Mouse (Mus musculus): ENCODE data around the gene Shd. TPM values are rescaled to one million over a fixed set of nuclear protein-coding genes. Genes with fewer than 3 reads are reported as not detected.

Gene Shd
- polyA plus RNA-seq, 1 experiment from 2014 or later, result 50.3 TPM

GRCm38 (mm10) chr17:55963171-55963570 is 7.1 kb upstream of the Shd start:
- peaks cover 18% of the 10 kb centered on the region for H3K4me1 ChIP-seq
- 93% methylated on average over 14 of the region's 14 CpGs for WGBS
- no peak overlapping the region for H3K4me3 ChIP-seq
- no peaks in the 10 kb centered on the region for H3K9me3 ChIP-seq
- no peak overlapping the region for H3K27ac ChIP-seq
- no peaks in the 10 kb centered on the region for H3K27me3 ChIP-seq (ENCODE audit: poor library complexity, severe bottlenecking)
- DNase-seq (ENCODE audit: extremely low spot score, low spot score), result no peak
- peaks cover 74% of the 10 kb centered on the region for H3K36me3 ChIP-seq (replicated peaks)

- 93% methylated on average over 10 of the region's 10 CpGs for WGBS
- no peaks in the 10 kb centered on the region for H3K9me3 ChIP-seq
- H3K36me3 ChIP-seq (replicated peaks), result peaks cover 77% of the 10 kb centered on the region
- peaks cover 2% of the 10 kb centered on the region; the same call in 1 of the 2 replicates for H3K27me3 ChIP-seq (ENCODE audit: poor library complexity, severe bottlenecking)
- peaks cover 24% of the 10 kb centered on the region for H3K4me1 ChIP-seq
- H3K4me3 ChIP-seq, result no peak overlapping the region
- H3K27ac ChIP-seq, result no peak overlapping the region
- no peak for DNase-seq (ENCODE audit: extremely low spot score, low spot score)
These were observed 5.8 kb upstream of the Shd start for GRCm38 (mm10) chr17:55964496-55964895.

GRCm38 (mm10) chr17:55964996-55965395 is 5.3 kb upstream of the Shd start:
- Histone ChIP-seq H3K36me3 (replicated peaks) (peaks cover 77% of the 10 kb centered on the region), H3K9me3 (no peaks in the 10 kb centered on the region), H3K4me1 (peaks cover 24% of the 10 kb centered on the region), H3K27me3 (ENCODE audit: poor library complexity, severe bottlenecking) (peaks cover 7% of the 10 kb centered on the region; the same call in 1 of the 2 replicates), H3K27ac (no peak overlapping the region), H3K4me3 (no peak overlapping the region)
- DNase-seq (ENCODE audit: extremely low spot score, low spot score), result no peak
- 85% methylated on average over 9 of the region's 9 CpGs for WGBS

- 93% methylated on average over 4 of the region's 4 CpGs for WGBS
- peaks cover 39% of the 10 kb centered on the region for H3K4me1 ChIP-seq
- peaks cover 21% of the 10 kb centered on the region for H3K27me3 ChIP-seq (ENCODE audit: poor library complexity, severe bottlenecking)
- H3K36me3 ChIP-seq (replicated peaks), result peaks cover 62% of the 10 kb centered on the region
- H3K27ac ChIP-seq, result no peak overlapping the region
- H3K9me3 ChIP-seq, result no peaks in the 10 kb centered on the region
- no peak overlapping the region for H3K4me3 ChIP-seq
- DNase-seq (ENCODE audit: extremely low spot score, low spot score), result no peak
These were observed 3.1 kb upstream of the Shd start for GRCm38 (mm10) chr17:55967186-55967585.

- Histone ChIP-seq H3K4me3 (no peak overlapping the region), H3K27ac (peak overlapping the region; percentile 90; the same call in 1 of the 2 replicates), H3K4me1 (peaks cover 45% of the 10 kb centered on the region), H3K36me3 (replicated peaks) (peaks cover 61% of the 10 kb centered on the region), H3K27me3 (ENCODE audit: poor library complexity, severe bottlenecking) (peaks cover 30% of the 10 kb centered on the region), H3K9me3 (no peaks in the 10 kb centered on the region)
- no peak for DNase-seq (ENCODE audit: extremely low spot score, low spot score)
- 75% methylated on average over 7 of the region's 7 CpGs for WGBS
These were observed 2.1 kb upstream of the Shd start for GRCm38 (mm10) chr17:55968210-55968609.

- DNase-seq (ENCODE audit: extremely low spot score, low spot score), result peak; percentile 54
- Histone ChIP-seq H3K4me3 (peak overlapping the region; percentile 65), H3K4me1 (peaks cover 45% of the 10 kb centered on the region), H3K36me3 (replicated peaks) (peaks cover 61% of the 10 kb centered on the region), H3K27me3 (ENCODE audit: poor library complexity, severe bottlenecking) (peaks cover 30% of the 10 kb centered on the region), H3K27ac (peak overlapping the region; percentile 90), H3K9me3 (no peaks in the 10 kb centered on the region)
- 58% methylated on average over 14 of the region's 14 CpGs for WGBS
These were observed 707 bp upstream of the Shd start for GRCm38 (mm10) chr17:55969560-55969959.

- H3K27me3 ChIP-seq (ENCODE audit: poor library complexity, severe bottlenecking), result peaks cover 30% of the 10 kb centered on the region
- H3K36me3 ChIP-seq (replicated peaks), result peaks cover 48% of the 10 kb centered on the region
- DNase-seq (ENCODE audit: extremely low spot score, low spot score), result no peak
- H3K4me3 ChIP-seq, result peak overlapping the region; percentile 65
- peak overlapping the region; percentile 90 for H3K27ac ChIP-seq
- H3K4me1 ChIP-seq, result peaks cover 50% of the 10 kb centered on the region
- 25% methylated on average over 22 of the region's 22 CpGs for WGBS
- no peaks in the 10 kb centered on the region for H3K9me3 ChIP-seq
These were observed 1.2 kb downstream of the Shd start for GRCm38 (mm10) chr17:55971453-55971852.

- Histone ChIP-seq H3K9me3 (no peaks in the 10 kb centered on the region), H3K4me3 (no peak overlapping the region), H3K27me3 (ENCODE audit: poor library complexity, severe bottlenecking) (peaks cover 15% of the 10 kb centered on the region), H3K4me1 (peaks cover 25% of the 10 kb centered on the region), H3K36me3 (replicated peaks) (peaks cover 27% of the 10 kb centered on the region), H3K27ac (peak overlapping the region; percentile 26; the same call in 1 of the 2 replicates)
- DNase-seq (ENCODE audit: extremely low spot score, low spot score), result peak; percentile 69
- 17% methylated on average over 13 of the region's 13 CpGs for WGBS
These were observed 6.1 kb downstream of the Shd start for GRCm38 (mm10) chr17:55976255-55976862.

GRCm38 (mm10) chr17:55977301-55977700 is 7.0 kb downstream of the Shd start:
- Histone ChIP-seq H3K27ac (no peak overlapping the region), H3K36me3 (replicated peaks) (peaks cover 27% of the 10 kb centered on the region), H3K9me3 (no peaks in the 10 kb centered on the region), H3K4me3 (no peak overlapping the region), H3K4me1 (peaks cover 20% of the 10 kb centered on the region), H3K27me3 (ENCODE audit: poor library complexity, severe bottlenecking) (peaks cover 8% of the 10 kb centered on the region)
- no peak for DNase-seq (ENCODE audit: extremely low spot score, low spot score)
- 54% methylated on average over 3 of the region's 3 CpGs for WGBS

GRCm38 (mm10) chr17:55986030-55986961 is 16.0 kb downstream of the Shd start, which contains the start of gene Fsd1:
Gene Fsd1 (plus strand): TSS chr17:55986509.
- Histone ChIP-seq H3K4me1 (peaks cover 13% of the 10 kb centered on the region), H3K4me3 (peak within 1 kb of the TSS; percentile 73), H3K27ac (peak within 1 kb of the TSS; percentile 85), H3K27me3 (ENCODE audit: poor library complexity, severe bottlenecking) (no peaks in the 10 kb centered on the region), H3K9me3 (no peaks in the 10 kb centered on the region; the same call in 1 of the 2 replicates), H3K36me3 (replicated peaks) (peaks cover 21% of the 10 kb centered on the region)
- 8% methylated on average over 35 of the region's 35 CpGs for WGBS
- DNase-seq (ENCODE audit: extremely low spot score, low spot score), result peak; percentile 79

- DNase-seq (ENCODE audit: extremely low spot score, low spot score), result no peak
- Histone ChIP-seq H3K36me3 (replicated peaks) (peaks cover 53% of the 10 kb centered on the region), H3K4me3 (no peak overlapping the region), H3K27ac (no peak overlapping the region), H3K9me3 (no peaks in the 10 kb centered on the region), H3K27me3 (ENCODE audit: poor library complexity, severe bottlenecking) (no peaks in the 10 kb centered on the region), H3K4me1 (peaks cover 13% of the 10 kb centered on the region)
- WGBS, result 89% methylated on average over 8 of the region's 8 CpGs
These were observed 20.1 kb downstream of the Shd start for GRCm38 (mm10) chr17:55990278-55990898.

GRCm38 (mm10) chr17:55996007-55996406 is 25.7 kb downstream of the Shd start:
- DNase-seq (ENCODE audit: extremely low spot score, low spot score), result no peak
- Histone ChIP-seq H3K9me3 (0 out of 2 replicates have a peak, but pooled peaks cover 4% of the 10 kb centered on the region), H3K4me3 (no peak overlapping the region), H3K36me3 (replicated peaks) (peaks cover 61% of the 10 kb centered on the region), H3K27me3 (ENCODE audit: poor library complexity, severe bottlenecking) (peaks cover 17% of the 10 kb centered on the region), H3K4me1 (peaks cover 13% of the 10 kb centered on the region), H3K27ac (no peak overlapping the region)
- 92% methylated on average over 15 of the region's 15 CpGs for WGBS
